Mouse (Mus musculus): ENCODE measurements around the gene Olfr211. TPM values are rescaled to one million over a fixed set of nuclear protein-coding genes. Genes with fewer than 3 reads are reported as not detected.
"Not testable (repeated sequence)": the region's sequence is repeated elsewhere in the genome, so short reads cannot be mapped to it uniquely, and the experiment has no call there.

Gene Olfr211
- polyA plus RNA-seq, 1 experiment from 2014 or later = not detected

- no peaks in the 10 kb centered on the region for H3K9me3 ChIP-seq (ENCODE audit: control insufficient read depth, low read length)
- no peak within 1 kb of the TSS for H3K27ac ChIP-seq (ENCODE audit: low read depth, low read length)
- ATAC-seq (replicated peaks; ENCODE audit: low FRiP score) = peak; percentile 75
- H3K4me2 ChIP-seq (ENCODE audit: low read depth, low read length, severe bottlenecking) = peak within 1 kb of the TSS; percentile 74
- peaks cover 11% of the 10 kb centered on the region; the same call in 1 of the 2 replicates for H3K27me3 ChIP-seq (ENCODE audit: control insufficient read depth, insufficient read depth, low read length)
- peaks cover 6% of the 10 kb centered on the region; the same call in 1 of the 2 replicates for H3K4me1 ChIP-seq (replicated peaks; ENCODE audit: control insufficient read depth, insufficient read depth, low read length)
- DNase-seq (ENCODE audit: low spot score) = peak; percentile 68
- no peaks in the 10 kb centered on the region for H3K36me3 ChIP-seq (ENCODE audit: control insufficient read depth, insufficient read depth, low read length)
- peak within 1 kb of the TSS; percentile 34 for H3K4me3 ChIP-seq (ENCODE audit: low read depth, low read length)
- peak within 1 kb of the TSS; percentile 35; the same call in 1 of the 2 replicates for H3K9ac ChIP-seq (ENCODE audit: low read length)
- 3% methylated on average over 39 of the region's 43 CpGs for WGBS
Observed at GRCm38 (mm10) chr6:116460544-116461283, 28.2 kb upstream of the Olfr211 start, which contains the start of gene Alox5. TSS of gene Alox5 (minus strand) at chr6:116461178.

- Histone ChIP-seq H3K27me3 (ENCODE audit: control insufficient read depth, insufficient read depth, low read length) (no peaks in the 10 kb centered on the region), H3K27ac (ENCODE audit: low read depth, low read length) (no peak overlapping the region), H3K4me3 (ENCODE audit: low read depth, low read length) (no peak overlapping the region), H3K4me2 (ENCODE audit: low read depth, low read length, severe bottlenecking) (no peak overlapping the region), H3K9ac (ENCODE audit: low read length) (no peak overlapping the region), H3K4me1 (replicated peaks; ENCODE audit: control insufficient read depth, insufficient read depth, low read length) (no peaks in the 10 kb centered on the region), H3K9me3 (ENCODE audit: control insufficient read depth, low read length) (no peaks in the 10 kb centered on the region), H3K36me3 (ENCODE audit: control insufficient read depth, insufficient read depth, low read length) (no peaks in the 10 kb centered on the region)
- 44% methylated on average over 3 of the region's 3 CpGs for WGBS
- ATAC-seq (replicated peaks; ENCODE audit: low FRiP score) (no peak), DNase-seq (ENCODE audit: low spot score) (no peak)
Observed at GRCm38 (mm10) chr6:116468081-116468480, 20.8 kb upstream of the Olfr211 start.

- ATAC-seq (replicated peaks; ENCODE audit: low FRiP score) (no peak), DNase-seq (ENCODE audit: low spot score) (no peak)
- Histone ChIP-seq H3K4me1 (replicated peaks; ENCODE audit: control insufficient read depth, insufficient read depth, low read length) (no peaks in the 10 kb centered on the region), H3K27ac (ENCODE audit: low read depth, low read length) (no peak overlapping the region), H3K9me3 (ENCODE audit: control insufficient read depth, low read length) (no peaks in the 10 kb centered on the region), H3K36me3 (ENCODE audit: control insufficient read depth, insufficient read depth, low read length) (no peaks in the 10 kb centered on the region), H3K9ac (ENCODE audit: low read length) (no peak overlapping the region), H3K4me3 (ENCODE audit: low read depth, low read length) (no peak overlapping the region), H3K27me3 (ENCODE audit: control insufficient read depth, insufficient read depth, low read length) (no peaks in the 10 kb centered on the region), H3K4me2 (ENCODE audit: low read depth, low read length, severe bottlenecking) (no peak overlapping the region)
- 74% methylated on average over 1 of the region's 1 CpGs for WGBS
Observed at GRCm38 (mm10) chr6:116485081-116485480, 3.8 kb upstream of the Olfr211 start.

GRCm38 (mm10) chr6:116486833-116487232, 2.1 kb upstream of the Olfr211 start:
- no peak overlapping the region for H3K27ac ChIP-seq (ENCODE audit: low read depth, low read length)
- 74% methylated on average over 1 of the region's 1 CpGs for WGBS
- ATAC-seq (replicated peaks; ENCODE audit: low FRiP score) = no peak

GRCm38 (mm10) chr6:116493742-116494141, 4.9 kb downstream of the Olfr211 start:
- no peaks in the 10 kb centered on the region for H3K27me3 ChIP-seq (ENCODE audit: control insufficient read depth, insufficient read depth, low read length)

More at GRCm38 (mm10) chr6:116486833-116487232, 2.1 kb upstream of the Olfr211 start:
- no peak for DNase-seq (ENCODE audit: low spot score)
- H3K36me3 ChIP-seq (ENCODE audit: control insufficient read depth, insufficient read depth, low read length) = no peaks in the 10 kb centered on the region
- no peaks in the 10 kb centered on the region for H3K4me1 ChIP-seq (replicated peaks; ENCODE audit: control insufficient read depth, insufficient read depth, low read length)
- H3K9ac ChIP-seq (ENCODE audit: low read length) = no peak overlapping the region
- H3K4me3 ChIP-seq (ENCODE audit: low read depth, low read length) = no peak overlapping the region
- no peaks in the 10 kb centered on the region for H3K27me3 ChIP-seq (ENCODE audit: control insufficient read depth, insufficient read depth, low read length)
- H3K4me2 ChIP-seq (ENCODE audit: low read depth, low read length, severe bottlenecking) = no peak overlapping the region
- H3K9me3 ChIP-seq (ENCODE audit: control insufficient read depth, low read length) = no peaks in the 10 kb centered on the region

GRCm38 (mm10) chr6:116495960-116496359, 7.1 kb downstream of the Olfr211 start:
- Histone ChIP-seq H3K9ac (ENCODE audit: low read length) (no peak overlapping the region), H3K4me1 (replicated peaks; ENCODE audit: control insufficient read depth, insufficient read depth, low read length) (no peaks in the 10 kb centered on the region), H3K4me2 (ENCODE audit: low read depth, low read length, severe bottlenecking) (no peak overlapping the region), H3K4me3 (ENCODE audit: low read depth, low read length) (no peak overlapping the region), H3K27me3 (ENCODE audit: control insufficient read depth, insufficient read depth, low read length) (no peaks in the 10 kb centered on the region), H3K36me3 (ENCODE audit: control insufficient read depth, insufficient read depth, low read length) (no peaks in the 10 kb centered on the region), H3K27ac (ENCODE audit: low read depth, low read length) (no peak overlapping the region), H3K9me3 (ENCODE audit: control insufficient read depth, low read length) (no peaks in the 10 kb centered on the region)
- 91% methylated on average over 1 of the region's 1 CpGs for WGBS
- ATAC-seq (replicated peaks; ENCODE audit: low FRiP score) (no peak), DNase-seq (ENCODE audit: low spot score) (no peak)

More at GRCm38 (mm10) chr6:116493742-116494141, 4.9 kb downstream of the Olfr211 start:
- Histone ChIP-seq H3K4me3 (ENCODE audit: low read depth, low read length) (no peak overlapping the region), H3K4me2 (ENCODE audit: low read depth, low read length, severe bottlenecking) (no peak overlapping the region), H3K9me3 (ENCODE audit: control insufficient read depth, low read length) (no peaks in the 10 kb centered on the region), H3K9ac (ENCODE audit: low read length) (no peak overlapping the region), H3K36me3 (ENCODE audit: control insufficient read depth, insufficient read depth, low read length) (no peaks in the 10 kb centered on the region), H3K4me1 (replicated peaks; ENCODE audit: control insufficient read depth, insufficient read depth, low read length) (no peaks in the 10 kb centered on the region), H3K27ac (ENCODE audit: low read depth, low read length) (no peak overlapping the region)
- DNase-seq (ENCODE audit: low spot score) (no peak), ATAC-seq (replicated peaks; ENCODE audit: low FRiP score) (no peak)
- 89% methylated on average over 5 of the region's 5 CpGs for WGBS

GRCm38 (mm10) chr6:116506302-116507003, 17.6 kb downstream of the Olfr211 start, which contains the start of gene Olfr212:
TSS of gene Olfr212 (plus strand) at chr6:116506516.
- H3K9ac ChIP-seq (ENCODE audit: low read length); H3K27me3 ChIP-seq (ENCODE audit: control insufficient read depth, insufficient read depth, low read length); H3K4me2 ChIP-seq (ENCODE audit: low read depth, low read length, severe bottlenecking); H3K4me1 ChIP-seq (replicated peaks; ENCODE audit: control insufficient read depth, insufficient read depth, low read length); H3K36me3 ChIP-seq (ENCODE audit: control insufficient read depth, insufficient read depth, low read length); H3K9me3 ChIP-seq (ENCODE audit: control insufficient read depth, low read length); H3K27ac ChIP-seq (ENCODE audit: low read depth, low read length); H3K4me3 ChIP-seq (ENCODE audit: low read depth, low read length); ATAC-seq (replicated peaks; ENCODE audit: low FRiP score); DNase-seq (ENCODE audit: low spot score): not testable (repeated sequence)
- 94% methylated on average over 19 of the region's 20 CpGs for WGBS

- Histone ChIP-seq H3K27me3 (ENCODE audit: control insufficient read depth, insufficient read depth, low read length) (no peaks in the 10 kb centered on the region), H3K4me3 (ENCODE audit: low read depth, low read length) (no peak overlapping the region), H3K36me3 (ENCODE audit: control insufficient read depth, insufficient read depth, low read length) (no peaks in the 10 kb centered on the region), H3K9me3 (ENCODE audit: control insufficient read depth, low read length) (no peaks in the 10 kb centered on the region), H3K4me2 (ENCODE audit: low read depth, low read length, severe bottlenecking) (no peak overlapping the region), H3K27ac (ENCODE audit: low read depth, low read length) (no peak overlapping the region), H3K9ac (ENCODE audit: low read length) (no peak overlapping the region), H3K4me1 (replicated peaks; ENCODE audit: control insufficient read depth, insufficient read depth, low read length) (no peaks in the 10 kb centered on the region)
- no peak for DNase-seq (ENCODE audit: low spot score)
- ATAC-seq (replicated peaks; ENCODE audit: low FRiP score) = no peak
Observed at GRCm38 (mm10) chr6:116514832-116515231, 25.9 kb downstream of the Olfr211 start.

Measured in forebrain, embryonic 11.5 days (tissue).